ENCODE assay signal across 9 mouse cellular contexts in the genomic region with DNA sequence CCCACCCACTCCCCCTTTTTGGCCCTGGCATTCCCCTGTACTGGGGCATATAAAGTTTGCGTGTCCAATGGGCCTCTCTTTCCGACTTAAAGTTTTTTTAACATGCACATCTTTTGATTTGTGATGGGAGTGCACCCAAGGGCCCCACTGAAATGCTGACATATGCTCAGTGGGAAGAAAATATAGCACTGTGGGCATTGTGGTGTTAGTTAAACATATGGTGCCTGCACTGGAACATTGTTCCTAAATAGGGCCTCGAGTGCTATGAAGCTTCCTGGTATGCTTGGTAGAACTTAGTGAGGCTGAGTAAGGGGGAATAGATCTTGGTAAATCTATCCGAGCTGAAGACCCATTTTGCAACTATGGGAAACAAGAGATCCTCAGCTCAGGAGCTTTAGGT.
"Had no signal": no experiment of that assay in that cellular context is flagged by ENCODE, and none has a peak within 500 bp of the region (broad histone marks: within the 10 kb centered on the region; RNA-seq: fewer than 3 reads in every experiment).

No protein-coding gene starts in this region.

- ATAC-seq: intestine, embryonic 16.5 days; lung, postnatal 0 days had no signal

- DNase-seq: kidney, adult 2 months; kidney, postnatal 14 days; lung, adult 2 months; lung, postnatal 4 days; midbrain, embryonic 14.5 days; thymus, adult 2 months; thymus, postnatal 36 days had no signal
